Mouse (Mus musculus) liver, adult 2 months (tissue): ENCODE results near the gene Tbc1d12. TPM values are rescaled to one million over a fixed set of nuclear protein-coding genes. Genes with fewer than 3 reads are reported as not detected.
A peak's percentile ranks its signal among the peaks of the same experiment; 100 is the strongest.

Experiments used
- DNase-seq: peaks from one replicate; pipeline ENCODE4 v3.0.0-alpha.2; 2011; ENCODE audit warnings: low read depth, low spot score; ENCODE audit errors: extremely low read depth
- H3K27ac ChIP-seq: fragments of 200-500 bp; replicated peaks from 2 replicates; pipeline ENCODE4 v1.5.1; 2012; ENCODE audit warnings: low read depth, mild to moderate bottlenecking, control low read depth, inconsistent platforms, low read length; ENCODE audit not compliant: insufficient read depth
- H3K27me3 ChIP-seq: fragments of 200-500 bp; 2 replicates; pipeline ENCODE4 v1.6.1; 2012; ENCODE audit warnings: mild to moderate bottlenecking, moderate library complexity, low read length, inconsistent platforms; ENCODE audit not compliant: control insufficient read depth, insufficient read depth
- H3K36me3 ChIP-seq: fragments of 200-500 bp; 2 replicates; pipeline ENCODE4 v1.6.1; 2012; ENCODE audit warnings: low read length, inconsistent platforms; ENCODE audit not compliant: control insufficient read depth, insufficient read depth
- H3K4me1 ChIP-seq: fragments of 200-500 bp; 2 replicates; pipeline ENCODE4 v1.6.1; 2011; ENCODE audit warnings: low read length; ENCODE audit not compliant: control insufficient read depth, insufficient read depth
- H3K4me3 ChIP-seq: fragments of 200-500 bp; 2 replicates; pipeline ENCODE4 v1.5.1; 2011; ENCODE audit warnings: low read depth, mild to moderate bottlenecking, control low read depth, low read length, moderate library complexity; ENCODE audit not compliant: insufficient read depth
- H3K79me2 ChIP-seq: fragments of 200-500 bp; 2 replicates; pipeline ENCODE4 v1.6.1; 2012; ENCODE audit warnings: inconsistent platforms, mild to moderate bottlenecking, low read length, moderate library complexity; ENCODE audit not compliant: control insufficient read depth, insufficient read depth
- H3K9ac ChIP-seq: fragments of 200-500 bp; 2 replicates; pipeline ENCODE4 v1.6.1; 2012; ENCODE audit warnings: low read depth, mild to moderate bottlenecking, control low read depth, inconsistent platforms, low read length
- CTCF ChIP-seq: fragments of 200-500 bp; IDR thresholded peaks from 2 replicates; pipeline ENCODE4 v1.5.1; 2011; ENCODE audit warnings: low read depth, low read length, control low read depth
- POLR2A ChIP-seq: fragments of 200-500 bp; IDR thresholded peaks from 2 replicates; pipeline ENCODE4 v1.6.1; 2011; ENCODE audit warnings: low read length, control low read depth; ENCODE audit not compliant: insufficient read depth; ENCODE audit errors: extremely low read depth
- WGBS: fragments of 180-500 bp; shearing (Covaris S2); methylation state at CpG from one replicate; pipeline ENCODE4 v1.1.7; 2018; 5-methylcytosine and 5-hydroxymethylcytosine counted together
- polyA plus RNA-seq: library from polyadenylated mRNA; depleted of rRNA; stranded (reverse); fragments of >200 nt; gene quantifications from 2 replicates; pipeline ENCODE4 v1.2.3, GENCODE M21; 2012; rRNA removed
- total RNA-seq: library from RNA; depleted of rRNA; stranded (reverse); fragments of >200 nt; gene quantifications from 2 replicates; pipeline ENCODE4 v1.2.3, GENCODE M21; 2014; rRNA removed

The Tbc1d12 gene
- total RNA-seq: 5.9 and 6.4 TPM in 2 replicates
- polyA plus RNA-seq: 2.2 TPM in 2 replicates

GRCm38 (mm10) chr19:38836438-38837170, at the start of gene Tbc1d12:
Gene Tbc1d12 (plus strand): TSS chr19:38836579.
- H3K27ac ChIP-seq: peak within 1 kb of the TSS; percentile 69
- under 1% methylated on average over 94 of the region's 101 CpGs for WGBS
- no peaks in the 10 kb centered on the region for H3K36me3 ChIP-seq
- H3K79me2 ChIP-seq: peaks cover 4% of the 10 kb centered on the region; the same call in 1 of the 2 replicates
- H3K4me3 ChIP-seq: peak within 1 kb of the TSS; percentile 95
- H3K9ac ChIP-seq: peak within 1 kb of the TSS; percentile 91
- H3K27me3 ChIP-seq: no peaks in the 10 kb centered on the region
- TF ChIP-seq POLR2A (0 out of 2 replicates have a peak, but pooled peaks have one; percentile 18), CTCF (no peak)
- peak; percentile 77 for DNase-seq
- peaks cover 4% of the 10 kb centered on the region; the same call in 1 of the 2 replicates for H3K4me1 ChIP-seq

DNA sequence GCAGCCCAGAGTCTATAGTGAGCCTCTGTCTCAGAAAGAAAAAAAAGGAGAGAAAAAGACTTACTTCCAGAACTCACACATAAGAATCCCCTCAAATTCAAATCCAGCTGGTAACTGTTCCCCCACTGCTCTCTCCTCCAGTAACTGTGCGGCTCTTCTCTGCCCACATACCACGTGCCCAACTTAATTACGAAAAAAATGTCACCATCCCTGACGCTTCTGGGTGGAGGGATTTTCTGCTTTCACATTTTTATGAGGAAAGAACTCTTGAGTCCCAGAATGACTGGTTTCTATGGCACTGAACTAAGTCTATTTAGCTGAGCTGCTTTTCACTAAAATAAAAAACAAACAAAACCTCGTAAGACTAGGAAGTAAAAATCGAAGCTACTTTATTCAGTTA, 48.6 kb upstream of the Tbc1d12 start:
- no peaks in the 10 kb centered on the region for H3K79me2 ChIP-seq
- DNase-seq: no peak
- H3K27ac ChIP-seq: no peak overlapping the region
- H3K4me3 ChIP-seq: no peak overlapping the region
- TF ChIP-seq POLR2A (no peak), CTCF (no peak)
- H3K36me3 ChIP-seq: peaks cover 26% of the 10 kb centered on the region
- peaks cover 6% of the 10 kb centered on the region for H3K4me1 ChIP-seq
- no peak overlapping the region for H3K9ac ChIP-seq
- no peaks in the 10 kb centered on the region for H3K27me3 ChIP-seq
- WGBS: 97% methylated on average over 6 of the region's 6 CpGs

- Histone ChIP-seq H3K4me3 (no peak overlapping the region), H3K9ac (no peak overlapping the region), H3K4me1 (no peaks in the 10 kb centered on the region), H3K79me2 (no peaks in the 10 kb centered on the region), H3K27me3 (no peaks in the 10 kb centered on the region), H3K27ac (no peak overlapping the region), H3K36me3 (peaks cover 52% of the 10 kb centered on the region)
- no peak for DNase-seq
- TF ChIP-seq POLR2A (no peak), CTCF (no peak)
- 94% methylated on average over 7 of the region's 7 CpGs for WGBS
Measured at GRCm38 (mm10) chr19:38793563-38794045, 42.8 kb upstream of the Tbc1d12 start.

DNA sequence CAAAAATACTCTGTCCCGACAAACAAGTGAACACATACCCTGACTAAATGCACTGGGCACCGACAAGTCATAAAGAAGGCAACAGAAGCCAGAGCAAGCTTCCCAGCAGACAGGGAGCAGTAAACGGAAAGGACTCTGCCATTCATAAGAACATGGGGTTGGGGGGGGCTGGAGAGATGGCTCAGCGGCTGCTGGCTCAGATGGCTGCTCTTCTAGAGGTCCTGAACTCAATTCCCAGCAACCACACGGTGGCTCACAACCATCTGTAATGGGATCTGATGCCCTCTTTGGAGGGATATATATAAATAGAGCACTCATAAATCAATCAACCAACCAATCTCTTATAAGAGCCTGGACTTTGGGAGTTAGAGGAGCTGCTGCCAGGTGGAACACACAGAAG, 39.8 kb upstream of the Tbc1d12 start:
- Histone ChIP-seq H3K27ac (no peak overlapping the region), H3K9ac (no peak overlapping the region), H3K4me3 (no peak overlapping the region), H3K36me3 (peaks cover 46% of the 10 kb centered on the region), H3K79me2 (no peaks in the 10 kb centered on the region), H3K4me1 (no peaks in the 10 kb centered on the region), H3K27me3 (no peaks in the 10 kb centered on the region)
- DNase-seq: no peak
- TF ChIP-seq POLR2A (no peak), CTCF (no peak)
- 90% methylated on average over 5 of the region's 5 CpGs for WGBS

DNA sequence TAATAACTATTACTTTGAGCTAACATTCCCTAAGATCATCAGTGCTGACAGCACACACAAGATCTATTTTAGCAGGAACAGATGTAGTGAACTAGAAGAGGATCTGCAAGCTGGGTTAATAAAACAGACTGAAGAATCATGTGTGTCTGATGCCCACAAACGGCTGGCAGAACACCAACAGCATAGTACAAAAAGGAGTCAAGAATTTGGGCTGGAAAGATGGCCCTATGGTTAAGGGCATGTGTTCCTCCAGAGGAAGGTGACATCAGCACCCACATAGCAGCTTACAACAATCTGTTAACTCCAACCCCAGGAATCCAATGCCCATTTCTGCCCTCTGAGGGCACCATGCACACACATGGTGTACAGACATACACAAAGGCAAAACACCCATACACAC, 38.1 kb upstream of the Tbc1d12 start:
- no peaks in the 10 kb centered on the region for H3K4me1 ChIP-seq
- no peaks in the 10 kb centered on the region for H3K27me3 ChIP-seq
- 95% methylated on average over 1 of the region's 1 CpGs for WGBS
- no peak overlapping the region for H3K4me3 ChIP-seq
- peaks cover 43% of the 10 kb centered on the region for H3K36me3 ChIP-seq
- no peak overlapping the region for H3K9ac ChIP-seq
- no peak overlapping the region for H3K27ac ChIP-seq
- H3K79me2 ChIP-seq: no peaks in the 10 kb centered on the region
- no peak for DNase-seq
- no peak for TF ChIP-seq POLR2A
- TF ChIP-seq CTCF: no peak

DNA sequence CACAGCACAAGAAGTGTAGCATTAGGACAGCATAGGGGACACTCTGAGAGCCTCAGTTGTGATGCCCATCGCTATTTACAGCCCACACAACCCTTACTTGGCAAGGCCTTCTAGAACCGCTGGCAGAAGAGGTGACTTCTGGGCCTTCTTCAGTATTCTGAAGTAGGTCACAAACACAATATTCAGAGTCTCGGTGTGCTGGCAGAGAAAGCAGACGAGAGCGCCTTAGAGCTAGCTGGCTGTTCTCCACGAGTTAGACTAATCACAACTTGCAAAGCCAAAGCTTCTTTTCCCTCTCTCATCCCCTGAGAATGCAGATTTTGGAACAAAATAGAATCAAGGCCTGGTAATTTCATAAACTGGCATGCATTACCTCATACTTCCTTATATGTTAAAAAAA, 37.6 kb upstream of the Tbc1d12 start:
- TF ChIP-seq CTCF (no peak), POLR2A (no peak)
- no peaks in the 10 kb centered on the region for H3K27me3 ChIP-seq
- peaks cover 41% of the 10 kb centered on the region for H3K36me3 ChIP-seq
- no peak overlapping the region for H3K4me3 ChIP-seq
- H3K79me2 ChIP-seq: no peaks in the 10 kb centered on the region
- H3K27ac ChIP-seq: no peak overlapping the region
- no peak overlapping the region for H3K9ac ChIP-seq
- no peak for DNase-seq
- H3K4me1 ChIP-seq: no peaks in the 10 kb centered on the region
- WGBS: 94% methylated on average over 6 of the region's 6 CpGs
